Mouse (Mus musculus): Measurements from ENCODE around the gene Gm128.
A peak's percentile ranks its signal among the peaks of the same experiment; 100 is the strongest.

Gm128 gene

GRCm38 (mm10) chr3:95241498-95241897, at the start of gene Gm128:
Gene Gm128, minus strand, starts transcription at chr3:95241598.
- no peak for DNase-seq (ENCODE audit: low spot score)

- DNase-seq (ENCODE audit: low spot score) = no peak
Observed at GRCm38 (mm10) chr3:95291041-95291440, 49.6 kb upstream of the Gm128 start.

GRCm38 (mm10) chr3:95290156-95290555, 48.8 kb upstream of the Gm128 start:
- DNase-seq (ENCODE audit: low spot score) = no peak

- DNase-seq (ENCODE audit: low spot score) = no peak
Observed at GRCm38 (mm10) chr3:95289419-95289818, 48.0 kb upstream of the Gm128 start.

GRCm38 (mm10) chr3:95287541-95287940, 46.1 kb upstream of the Gm128 start:
- no peak for DNase-seq (ENCODE audit: low spot score)

- no peak for DNase-seq (ENCODE audit: low spot score)
Observed at GRCm38 (mm10) chr3:95286510-95286909, 45.1 kb upstream of the Gm128 start.

GRCm38 (mm10) chr3:95286011-95286410, 44.6 kb upstream of the Gm128 start:
- no peak for DNase-seq (ENCODE audit: low spot score)

GRCm38 (mm10) chr3:95285390-95285789, 44.0 kb upstream of the Gm128 start:
- no peak for DNase-seq (ENCODE audit: low spot score)

GRCm38 (mm10) chr3:95284501-95285281, 43.3 kb upstream of the Gm128 start:
- no peak for DNase-seq (ENCODE audit: low spot score)

- no peak for DNase-seq (ENCODE audit: low spot score)
Observed at GRCm38 (mm10) chr3:95284062-95284461, 42.7 kb upstream of the Gm128 start.

GRCm38 (mm10) chr3:95283589-95283941, 42.2 kb upstream of the Gm128 start:
- no peak for DNase-seq (ENCODE audit: low spot score)

- DNase-seq (ENCODE audit: low spot score) = peak; percentile 24
Observed at GRCm38 (mm10) chr3:95282865-95283588, 41.6 kb upstream of the Gm128 start.

GRCm38 (mm10) chr3:95282381-95282864, 41.0 kb upstream of the Gm128 start:
- peak; percentile 31 for DNase-seq (ENCODE audit: low spot score)

- DNase-seq (ENCODE audit: low spot score) = peak; percentile 98
Observed at GRCm38 (mm10) chr3:95281216-95282126, 40.1 kb upstream of the Gm128 start, which contains the start of the genes Mindy1 and Prune1. Gene Mindy1, plus strand, starts transcription at chr3:95281345. Gene Prune1, minus strand, starts transcription at chr3:95282076.

GRCm38 (mm10) chr3:95280747-95281146, 39.3 kb upstream of the Gm128 start:
- DNase-seq (ENCODE audit: low spot score) = peak; percentile 7

- no peak for DNase-seq (ENCODE audit: low spot score)
Observed at GRCm38 (mm10) chr3:95277149-95277551, 35.8 kb upstream of the Gm128 start.

GRCm38 (mm10) chr3:95276428-95276934, 35.1 kb upstream of the Gm128 start:
- no peak for DNase-seq (ENCODE audit: low spot score)

- DNase-seq (ENCODE audit: low spot score) = no peak
Observed at GRCm38 (mm10) chr3:95275161-95275560, 33.8 kb upstream of the Gm128 start.

GRCm38 (mm10) chr3:95274453-95274852, 33.1 kb upstream of the Gm128 start:
- DNase-seq (ENCODE audit: low spot score) = no peak

- no peak for DNase-seq (ENCODE audit: low spot score)
Observed at GRCm38 (mm10) chr3:95273471-95273870, 32.1 kb upstream of the Gm128 start.

- DNase-seq (ENCODE audit: low spot score) = no peak
Observed at GRCm38 (mm10) chr3:95270766-95271364, 29.5 kb upstream of the Gm128 start.

Measured in T-cell, adult 2 months (primary cell).